25 mouse cellular contexts compared by ENCODE assay signal in the genomic region with DNA sequence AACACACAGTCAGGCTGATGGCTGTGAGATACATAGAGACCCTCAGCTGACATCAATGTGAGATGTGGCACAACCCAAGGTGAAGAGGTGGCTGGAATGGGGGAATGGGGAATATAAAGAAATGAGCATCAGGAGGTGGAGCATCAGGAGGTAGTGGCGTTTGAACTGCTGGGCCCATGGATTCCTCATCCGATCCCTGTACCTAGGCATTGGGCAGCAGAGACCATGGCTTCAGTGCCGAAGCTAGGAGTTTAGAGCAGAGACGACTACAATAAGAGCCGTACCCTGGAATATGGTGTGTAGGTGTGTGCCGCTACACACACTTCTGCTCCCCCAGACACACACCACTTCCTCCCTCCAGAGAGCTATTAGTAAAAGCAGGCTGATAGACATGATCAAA.
A peak's percentile ranks its signal among the peaks of the same experiment; 100 is the strongest.
DNase-seq lines count a peak whose midpoint lies in the region; ATAC-seq and TF ChIP-seq lines count a peak whose summit lies in the region.
"Had no signal": no experiment of that assay in that cellular context is flagged by ENCODE, and none has a peak within 500 bp of the region (broad histone marks: within the 10 kb centered on the region; RNA-seq: fewer than 3 reads in every experiment).

No protein-coding gene starts in this region.

- H3K4me2 ChIP-seq in forebrain, embryonic 11.5 days (ENCODE audit: low read depth, low read length, severe bottlenecking): no peak overlapping the region
- no peak overlapping the region for H3K4me2 ChIP-seq in forebrain, embryonic 12.5 days
- H3K4me2 ChIP-seq in stomach, postnatal 0 days (replicated peaks; ENCODE audit: low read depth): no peak overlapping the region
- H3K4me2 ChIP-seq: embryonic facial prominence, embryonic 12.5 days; forebrain, embryonic 13.5 days; forebrain, embryonic 15.5 days had no signal

- H3K27me3 ChIP-seq in forebrain, embryonic 11.5 days (ENCODE audit: control insufficient read depth, insufficient read depth, low read length): no peaks in the 10 kb centered on the region
- H3K27me3 ChIP-seq in forebrain, embryonic 12.5 days: no peaks in the 10 kb centered on the region
- no peaks in the 10 kb centered on the region for H3K27me3 ChIP-seq in stomach, postnatal 0 days (ENCODE audit: control insufficient read depth, insufficient read depth, low read length)
- H3K27me3 ChIP-seq: CH12.LX; embryonic facial prominence, embryonic 12.5 days; forebrain, embryonic 13.5 days; forebrain, embryonic 15.5 days; Patski had no signal

- DNase-seq in forebrain, embryonic 11.5 days (ENCODE audit: low spot score): peak; percentile 19
- DNase-seq in heart, postnatal 4 days: peak; percentile 1
- DNase-seq in heart, postnatal 36 days: no peak
- peak; percentile 12 for DNase-seq in testis, postnatal 10 days (ENCODE audit: low spot score)
- no peak for DNase-seq in testis, postnatal 14 days (ENCODE audit: low spot score)
- peak; percentile 5 for DNase-seq in stomach, postnatal 0 days (ENCODE audit: low spot score)
- DNase-seq: adrenal gland, adult 8-10 months; adrenal gland, postnatal 14 days; adrenal gland, postnatal 36 days; B cell, adult 2 months; cerebellum, adult 11-12 months; cerebellum, adult 2 months; cerebellum, adult 9-10 months; cerebellum, postnatal 10 days; cerebellum, postnatal 25 days had no signal

- TF ChIP-seq CTCF in stomach, postnatal 0 days (IDR thresholded peaks at IDR 0.05; ENCODE audit: low read depth): no peak

- no peak for TF ChIP-seq EP300 in stomach, postnatal 0 days (optimal IDR thresholded peaks at IDR 0.05)

- no peaks in the 10 kb centered on the region for H3K4me1 ChIP-seq in forebrain, embryonic 11.5 days (replicated peaks; ENCODE audit: control insufficient read depth, insufficient read depth, low read length)
- H3K4me1 ChIP-seq in forebrain, embryonic 12.5 days: no peaks in the 10 kb centered on the region
- H3K4me1 ChIP-seq in stomach, postnatal 0 days (replicated peaks; ENCODE audit: control insufficient read depth, insufficient read depth): no peaks in the 10 kb centered on the region
- H3K4me1 ChIP-seq: embryonic facial prominence, embryonic 10.5 days; embryonic facial prominence, embryonic 12.5 days; forebrain, embryonic 13.5 days; forebrain, embryonic 15.5 days had no signal

- intact Hi-C loops in heart, postnatal 36 days (cut with DNase I): no loop called here

- H3K36me3 ChIP-seq in forebrain, embryonic 11.5 days (ENCODE audit: control insufficient read depth, insufficient read depth, low read length): no peaks in the 10 kb centered on the region
- no peaks in the 10 kb centered on the region for H3K36me3 ChIP-seq in forebrain, embryonic 12.5 days (replicated peaks)
- no peaks in the 10 kb centered on the region for H3K36me3 ChIP-seq in stomach, postnatal 0 days (ENCODE audit: control insufficient read depth, insufficient read depth, low read length)
- H3K36me3 ChIP-seq: embryonic facial prominence, embryonic 10.5 days; embryonic facial prominence, embryonic 12.5 days; forebrain, embryonic 15.5 days; G1E had no signal

- H3K4me3 ChIP-seq in forebrain, embryonic 11.5 days (ENCODE audit: low read depth, low read length): no peak overlapping the region
- no peak overlapping the region for H3K4me3 ChIP-seq in forebrain, embryonic 12.5 days (replicated peaks)
- H3K4me3 ChIP-seq in stomach, postnatal 0 days (ENCODE audit: low read depth, low read length): no peak overlapping the region
- H3K4me3 ChIP-seq: embryonic facial prominence, embryonic 10.5 days; embryonic facial prominence, embryonic 12.5 days; forebrain, embryonic 13.5 days; forebrain, embryonic 15.5 days had no signal

- H3K27ac ChIP-seq in forebrain, embryonic 11.5 days (ENCODE audit: low read depth, low read length): no peak overlapping the region
- H3K27ac ChIP-seq in forebrain, embryonic 12.5 days: no peak overlapping the region
- H3K27ac ChIP-seq in stomach, postnatal 0 days (replicated peaks): no peak overlapping the region
- H3K27ac ChIP-seq: embryonic facial prominence, embryonic 10.5 days; embryonic facial prominence, embryonic 12.5 days; forebrain, embryonic 13.5 days; forebrain, embryonic 15.5 days had no signal

- no peaks in the 10 kb centered on the region for H3K9me3 ChIP-seq in forebrain, embryonic 11.5 days (ENCODE audit: control insufficient read depth, low read length)
- no peaks in the 10 kb centered on the region for H3K9me3 ChIP-seq in forebrain, embryonic 12.5 days
- no peaks in the 10 kb centered on the region for H3K9me3 ChIP-seq in stomach, postnatal 0 days (ENCODE audit: control insufficient read depth, low read length)
- H3K9me3 ChIP-seq: embryonic facial prominence, embryonic 10.5 days; embryonic facial prominence, embryonic 12.5 days; forebrain, embryonic 13.5 days; forebrain, embryonic 15.5 days had no signal

- 85% methylated on average over 6 of the region's 6 CpGs for WGBS in forebrain, embryonic 11.5 days
- WGBS in forebrain, embryonic 12.5 days: 88% methylated on average over 6 of the region's 6 CpGs
- 91% methylated on average over 6 of the region's 6 CpGs for WGBS in stomach, postnatal 0 days

- ATAC-seq in forebrain, embryonic 11.5 days (replicated peaks; ENCODE audit: low FRiP score): no peak
- no peak for ATAC-seq in forebrain, embryonic 12.5 days (ENCODE audit: low FRiP score)
- no peak for ATAC-seq in stomach, postnatal 0 days (ENCODE audit: low FRiP score, low TSS enrichment)
- ATAC-seq: activated CD4-positive, CD25-positive, alpha-beta regulatory T cell, adult 4 months; CD4-positive, CD25-positive, alpha-beta regulatory T cell, adult 4 months; forebrain, embryonic 13.5 days; forebrain, embryonic 15.5 days; Patski had no signal

- H3K9ac ChIP-seq in forebrain, embryonic 11.5 days (ENCODE audit: low read length): no peak overlapping the region
- H3K9ac ChIP-seq in forebrain, embryonic 12.5 days: no peak overlapping the region
- H3K9ac ChIP-seq in stomach, postnatal 0 days (ENCODE audit: low read length): no peak overlapping the region
- H3K9ac ChIP-seq: embryonic facial prominence, embryonic 12.5 days; forebrain, embryonic 13.5 days; forebrain, embryonic 15.5 days had no signal

Comparison
In these comparisons a context has a peak if more than half of its experiments do, and no peak if none do; other contexts are left out.
1. DNase-seq: peak in forebrain, embryonic 11.5 days (single experiment), heart, postnatal 4 days (single experiment), testis, postnatal 10 days (single experiment) and stomach, postnatal 0 days (single experiment); none in heart, postnatal 36 days (0 of 2) and testis, postnatal 14 days (single experiment).